Mouse (Mus musculus): ENCODE data around the gene Uqcr11.

The Uqcr11 gene

DNA sequence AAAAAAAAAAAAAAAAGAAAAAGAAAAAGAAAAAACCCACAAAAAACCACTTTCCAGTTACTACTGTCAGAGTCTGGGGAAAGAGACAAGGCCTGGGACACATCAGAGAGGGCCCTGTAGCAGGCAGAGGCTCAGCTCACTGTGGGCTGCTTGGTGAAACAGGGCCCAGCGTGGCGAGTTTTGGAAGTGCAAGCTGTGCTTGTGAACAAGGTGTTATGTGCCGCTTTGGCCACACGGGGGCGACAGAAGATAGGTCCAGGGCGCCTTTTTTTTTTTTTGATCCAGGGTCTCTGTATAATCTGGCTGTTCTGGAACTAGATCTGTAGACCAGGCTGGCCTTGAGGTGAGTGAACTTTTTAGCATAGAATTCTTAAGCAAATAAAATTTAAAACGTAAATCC is 30.5 kb downstream of the Uqcr11 start:
- in situ Hi-C loops (cut with MboI, MseI): no loop called here

DNA sequence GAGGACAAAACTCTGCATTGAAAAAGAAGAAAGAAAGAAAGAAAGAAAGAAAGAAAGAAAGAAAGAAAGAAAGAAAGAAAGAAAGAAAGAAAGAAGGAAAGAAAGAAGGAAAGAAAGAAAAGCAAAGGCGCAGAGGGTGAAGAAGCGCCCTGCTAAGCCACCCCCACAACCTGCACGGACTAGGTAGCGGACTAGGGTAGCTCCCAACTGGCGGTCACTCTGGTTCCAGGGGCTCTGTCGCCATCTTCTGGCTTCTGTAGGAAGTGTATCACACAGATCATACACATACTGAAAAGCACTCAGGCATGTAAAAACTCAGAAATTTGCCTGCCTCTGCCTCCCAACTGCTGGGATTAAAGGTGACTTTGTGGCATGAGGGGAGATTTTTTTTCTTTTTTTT is 32.6 kb downstream of the Uqcr11 start:
- in situ Hi-C loops (cut with MboI, MseI): no loop called here

DNA sequence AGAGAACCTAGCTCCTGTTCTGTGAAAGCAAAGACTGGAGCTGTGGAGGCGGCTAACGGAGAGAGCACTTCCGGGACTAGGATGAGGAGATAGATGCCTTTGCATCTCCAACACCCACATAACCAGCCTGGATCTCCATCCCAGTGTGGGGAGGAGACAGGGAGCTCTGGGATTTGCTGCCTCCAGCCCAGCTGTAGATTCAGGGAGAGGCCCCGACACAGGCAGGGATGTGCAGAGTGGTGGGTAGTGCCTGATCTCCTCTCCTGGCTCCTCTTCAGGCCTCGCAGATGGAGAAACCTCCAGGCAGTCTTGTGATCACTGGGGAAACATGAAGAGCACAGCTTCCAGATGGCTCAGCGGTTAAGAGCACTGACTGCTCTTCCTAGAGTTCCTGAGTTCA is 33.9 kb downstream of the Uqcr11 start:
- in situ Hi-C loops (cut with MboI, MseI): no loop called here

DNA sequence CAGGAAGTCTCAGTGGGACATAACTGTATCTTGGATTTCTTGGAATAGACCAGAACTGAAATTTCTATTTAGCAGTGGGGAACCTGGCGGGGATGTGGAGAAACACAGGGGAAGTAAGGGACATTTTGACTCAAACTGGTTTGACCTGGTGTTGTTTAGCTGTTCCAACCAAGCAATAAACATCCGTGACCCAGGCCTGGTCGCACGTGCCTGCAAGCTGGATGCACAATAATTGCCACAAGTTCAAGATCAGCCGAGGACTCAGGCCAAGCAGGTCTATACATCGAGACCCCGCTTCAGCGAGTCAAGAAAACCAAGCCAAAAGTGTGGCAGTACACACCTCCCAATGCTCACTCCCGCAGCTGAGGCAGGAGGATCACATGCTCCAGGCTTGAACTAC is 34.6 kb downstream of the Uqcr11 start:
- in situ Hi-C loops (cut with MboI, MseI): no loop called here

DNA sequence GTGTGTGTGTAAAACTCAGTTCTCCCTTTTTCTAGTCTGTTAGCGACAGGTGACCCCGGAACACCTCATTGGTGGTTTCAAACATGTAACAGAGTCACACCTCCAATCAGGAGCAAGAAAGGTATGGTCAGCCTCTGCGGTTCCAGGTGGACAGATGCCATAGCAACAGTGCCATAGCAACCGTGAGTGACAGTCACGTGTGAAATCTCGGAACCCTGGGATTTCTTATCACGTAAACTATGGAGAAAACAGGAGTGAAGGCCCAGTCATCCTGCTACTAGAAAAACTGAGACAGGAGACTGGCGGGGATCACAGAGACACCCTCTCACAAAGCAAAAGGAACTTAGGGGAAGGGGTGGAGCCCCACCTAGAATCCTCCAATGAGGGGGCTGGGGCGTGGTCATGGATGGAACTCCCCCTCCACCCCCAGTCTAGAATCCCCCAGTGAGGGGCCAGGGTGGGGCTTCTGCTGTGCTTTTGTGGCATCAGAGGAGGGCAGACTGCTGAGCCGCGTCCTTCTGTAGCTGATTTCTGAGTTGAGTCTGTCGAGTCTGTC is 35.1 kb downstream of the Uqcr11 start:
- in situ Hi-C loops (cut with MboI, MseI): no loop called here

DNA sequence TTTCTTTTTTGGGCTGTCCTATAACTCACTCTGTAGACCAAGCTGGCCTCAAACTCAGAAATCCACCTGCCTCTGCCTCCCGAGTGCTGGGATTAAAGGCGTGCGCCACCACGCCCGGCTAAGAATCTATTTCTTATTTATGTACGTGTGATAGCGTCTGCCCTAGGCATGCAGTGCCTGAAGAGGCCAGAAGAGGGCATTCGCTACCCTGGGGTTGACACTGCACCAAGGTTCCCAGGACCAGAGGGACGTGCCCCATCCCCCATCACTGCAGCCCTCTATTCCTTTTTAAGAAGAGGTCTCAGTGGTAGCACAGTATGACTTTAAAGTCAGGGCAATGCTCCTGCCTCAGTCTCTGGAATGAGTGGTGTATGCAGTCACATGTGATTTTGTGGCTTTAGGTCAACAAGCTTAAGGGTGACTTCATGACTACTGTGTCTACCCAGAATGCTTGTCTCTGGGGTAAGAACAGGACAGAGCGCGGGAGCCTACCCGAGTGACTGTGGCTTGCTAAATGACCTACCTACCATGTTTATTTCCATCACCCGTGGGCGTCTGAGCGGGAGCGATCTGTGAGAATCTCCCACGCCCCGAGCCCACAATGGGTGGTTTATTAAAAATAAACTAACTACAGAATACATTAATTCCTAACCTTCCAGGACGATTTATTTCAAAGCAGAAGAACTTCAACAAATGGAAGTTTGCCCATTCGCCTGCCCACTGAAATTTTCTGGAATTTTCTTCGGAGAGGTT is 36.5 kb downstream of the Uqcr11 start:
- in situ Hi-C loops (cut with MboI, MseI): no loop called here

DNA sequence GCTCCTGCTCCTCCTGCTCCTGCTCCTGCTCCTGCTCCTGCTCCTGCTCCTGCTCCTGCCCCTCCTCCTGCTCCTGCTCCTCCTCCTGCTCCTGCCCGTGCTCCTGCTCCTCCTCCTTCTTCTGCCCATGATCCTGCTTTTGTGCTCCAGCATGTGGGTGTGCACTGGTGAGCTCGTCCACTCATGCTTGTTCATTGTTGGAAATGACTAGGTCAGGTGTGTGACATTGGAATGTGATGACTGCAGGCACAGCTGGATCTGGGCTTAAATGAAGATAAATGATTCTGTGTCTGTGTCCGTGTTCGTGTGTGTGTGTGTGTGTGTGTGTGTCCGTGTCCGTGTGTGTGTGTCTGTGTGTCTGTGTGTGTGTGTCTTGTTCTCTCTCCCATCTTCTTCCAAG is 38.2 kb downstream of the Uqcr11 start:
- in situ Hi-C loops (cut with MboI, MseI): no loop called here

DNA sequence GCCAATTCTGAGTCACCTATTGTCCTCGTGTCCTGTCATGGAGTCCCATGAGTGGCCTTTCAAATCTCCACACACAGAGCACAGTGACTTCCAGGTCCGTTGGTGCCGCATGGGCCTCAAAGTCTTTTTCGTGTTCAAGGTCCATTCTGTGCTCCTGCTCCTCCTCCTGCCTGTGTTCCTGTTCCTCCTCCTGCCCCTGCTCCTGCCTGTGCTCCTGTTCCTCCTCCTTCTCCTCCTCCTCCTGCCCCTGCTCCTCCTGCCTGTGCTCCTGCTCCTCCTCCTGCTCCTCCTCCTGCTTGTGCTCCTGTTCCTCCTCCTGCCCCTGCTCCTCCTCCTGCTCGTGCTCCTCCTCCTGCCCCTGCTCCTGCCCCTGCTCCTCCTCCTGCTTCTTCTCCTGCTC is 38.7 kb downstream of the Uqcr11 start:
- in situ Hi-C loops (cut with MboI, MseI): no loop called here

DNA sequence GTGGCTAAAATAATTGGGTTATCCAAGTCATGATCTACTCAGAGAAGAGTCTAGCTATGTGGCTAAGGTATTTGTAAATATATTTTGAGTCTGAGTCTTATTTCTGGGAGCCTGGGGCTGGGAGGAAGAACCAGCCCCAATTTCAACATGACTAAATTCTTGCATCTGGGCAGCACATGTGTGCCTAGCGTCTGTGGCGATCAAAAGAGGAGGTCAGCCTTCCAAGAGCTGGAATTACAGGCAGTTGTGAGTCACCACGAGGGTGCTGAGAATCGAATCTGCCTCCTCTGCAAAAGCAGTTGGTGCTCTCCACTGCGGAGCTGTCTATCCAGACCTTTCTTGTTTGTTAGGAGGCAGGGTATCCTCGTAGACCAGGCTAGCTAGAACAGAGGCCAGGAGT is 40.9 kb downstream of the Uqcr11 start:
- in situ Hi-C loops (cut with MboI, MseI): no loop called here

DNA sequence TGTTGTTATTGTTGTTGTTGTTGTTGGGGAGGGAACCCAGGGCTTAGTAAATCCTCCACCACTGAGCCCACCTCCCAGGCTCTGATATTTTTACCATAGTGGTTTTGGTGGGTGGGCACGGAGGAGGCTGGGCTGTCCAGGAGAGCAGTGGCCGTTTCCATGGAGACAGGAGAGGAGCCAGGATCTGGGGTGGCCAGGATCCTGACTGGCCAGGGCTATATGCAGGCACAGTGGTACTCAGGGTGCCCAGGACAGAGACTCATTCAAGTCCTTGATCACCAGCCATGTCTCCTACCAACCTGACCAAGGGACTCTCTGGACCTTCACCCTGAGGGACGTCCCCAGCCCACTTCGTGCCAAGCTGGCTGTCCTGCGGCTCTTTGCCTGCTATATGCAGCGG is 42.9 kb downstream of the Uqcr11 start:
- in situ Hi-C loops (cut with MboI, MseI): no loop called here

DNA sequence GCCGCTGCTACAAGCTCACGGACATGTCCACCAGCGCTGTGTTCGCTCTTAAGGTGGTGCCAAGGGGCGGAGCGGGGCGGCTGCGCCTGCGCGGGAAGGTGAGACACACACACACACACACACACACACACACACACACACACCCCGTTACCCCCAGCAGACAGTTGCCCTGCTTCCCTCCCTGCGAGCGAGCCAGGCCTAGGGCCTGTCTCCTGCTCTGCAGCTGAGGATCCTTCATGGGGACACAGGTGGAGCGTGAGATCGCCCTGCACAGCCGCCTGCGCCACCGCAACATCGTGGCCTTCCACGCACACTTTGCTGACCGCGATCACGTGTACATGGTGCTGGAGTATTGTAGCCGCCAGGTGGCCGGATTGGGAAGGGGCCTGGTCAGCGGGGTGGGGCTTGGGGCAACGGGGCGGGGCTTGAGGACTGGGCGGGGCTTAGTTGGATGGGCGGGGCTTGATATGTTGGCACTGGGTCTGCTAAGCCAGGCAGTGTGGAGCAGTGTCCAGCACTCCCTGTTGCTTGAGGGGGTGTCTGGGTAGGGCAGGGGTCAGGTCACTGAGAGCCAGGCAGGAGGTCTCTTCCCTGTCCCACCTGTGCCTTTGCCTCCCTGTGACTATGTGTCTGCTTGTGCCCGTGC is 48.5 kb downstream of the Uqcr11 start:
- in situ Hi-C loops (cut with MboI, MseI): no loop called here

DNA sequence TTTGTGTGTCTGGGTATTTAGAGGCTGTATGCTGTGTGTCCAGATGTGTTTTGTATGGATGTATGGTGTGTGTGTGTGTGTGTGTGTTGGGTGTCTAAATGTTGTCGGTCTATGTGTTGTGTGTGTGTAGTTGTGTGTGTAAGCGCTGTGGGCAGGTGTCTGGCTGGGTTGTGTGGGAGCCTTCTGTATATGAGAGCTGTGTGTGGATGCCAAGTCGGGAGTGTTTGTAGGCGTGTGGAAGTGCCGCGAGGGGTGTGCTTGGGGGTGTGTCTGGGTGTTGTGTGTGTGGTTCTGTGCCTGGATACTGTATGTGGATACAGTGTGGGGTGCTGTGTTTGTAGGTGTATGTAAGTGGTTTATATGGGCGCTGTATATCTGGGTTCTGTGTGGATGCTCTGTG is 49.3 kb downstream of the Uqcr11 start:
- in situ Hi-C loops (cut with MboI, MseI): no loop called here

DNA sequence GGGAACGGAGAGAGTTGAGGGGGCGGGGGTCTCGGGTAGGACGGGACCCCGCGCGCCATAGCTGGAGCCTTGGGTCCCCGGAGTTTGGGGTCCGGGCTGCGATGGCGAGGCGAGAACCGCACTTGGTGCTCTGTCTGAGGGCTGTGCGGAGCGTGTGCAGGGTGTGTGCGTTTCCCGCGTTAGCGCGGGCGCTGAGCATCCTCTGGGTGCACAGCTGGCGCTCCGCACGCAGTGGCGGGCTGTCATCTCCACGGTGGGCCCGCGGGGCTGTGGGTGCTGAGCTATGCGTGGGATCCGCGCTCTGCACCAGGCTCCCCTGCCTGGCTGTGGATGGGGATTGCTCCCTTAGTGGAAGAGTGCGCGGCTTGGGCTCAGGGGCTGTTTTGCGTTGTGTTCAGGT is 49.9 kb downstream of the Uqcr11 start:
- in situ Hi-C loops (cut with MboI, MseI): no loop called here

DNA sequence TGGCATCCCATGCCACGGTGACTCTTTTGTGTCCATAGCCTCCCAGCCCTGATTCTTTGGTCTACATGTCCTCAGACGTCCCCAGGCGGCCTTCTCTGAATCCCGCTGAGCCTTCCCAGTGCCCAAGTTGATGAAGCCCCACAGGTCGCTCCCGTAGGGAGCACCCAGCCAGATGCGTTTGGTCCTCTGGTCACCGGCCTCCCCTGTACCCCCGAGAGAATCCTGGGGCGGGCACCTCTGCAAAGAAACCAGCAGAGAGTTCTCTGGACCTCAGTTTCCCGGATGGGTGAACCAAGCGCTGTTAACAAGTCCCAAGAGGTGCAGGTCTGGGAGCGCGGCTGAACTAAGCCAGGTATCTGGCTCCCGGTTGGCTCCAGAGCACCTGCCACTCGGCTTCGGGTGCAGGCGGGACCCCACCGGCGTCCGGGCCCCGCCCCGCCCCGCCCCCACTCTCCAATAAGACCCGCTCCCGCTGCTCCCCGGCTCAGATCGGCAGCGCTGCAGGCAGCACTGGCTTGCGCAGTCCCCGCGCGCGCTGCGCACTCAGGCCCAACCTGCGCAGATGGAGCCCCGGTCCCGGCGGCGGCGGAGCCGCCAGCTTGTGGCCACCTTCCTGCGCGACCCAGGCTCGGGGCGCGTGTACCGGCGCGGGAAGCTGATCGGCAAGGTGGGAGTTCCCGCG is 50.5 kb downstream of the Uqcr11 start, which contains the start of gene Plk5:
Gene Plk5 (plus strand): TSS at position 459 of the 682 bp plus-strand sequence.
- in situ Hi-C loops (cut with MboI, MseI): no loop called here

DNA sequence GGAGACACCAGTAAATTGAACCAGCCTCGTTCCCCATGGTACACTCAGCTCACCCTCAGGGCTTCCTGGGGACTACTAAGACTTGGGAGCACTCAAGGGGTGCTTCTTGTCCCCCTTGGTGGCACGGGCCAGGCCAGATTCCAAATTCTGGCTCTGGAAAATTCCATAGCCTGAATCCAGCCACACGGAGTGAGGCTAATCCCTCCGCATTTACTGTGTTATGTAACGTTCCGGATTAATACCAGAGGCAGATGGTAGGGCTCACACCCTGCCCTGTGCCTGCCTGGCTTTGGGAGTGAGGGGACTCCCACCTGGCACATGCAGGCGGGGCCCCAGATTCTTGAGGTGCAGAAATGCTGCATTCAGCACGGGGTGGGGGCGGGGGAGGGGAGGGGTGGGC is 51.2 kb downstream of the Uqcr11 start:
- in situ Hi-C loops (cut with MboI, MseI): no loop called here
